Mouse (Mus musculus): ENCODE data around the gene Coro1b. TPM values are rescaled to one million over a fixed set of nuclear protein-coding genes. Genes with fewer than 3 reads are reported as not detected.

The Coro1b gene
- total and polyA plus RNA-seq, 3 experiments = 179 to 265 (median 194) TPM

Other genes starting within 250 kb of the Coro1b start
Only the 20 nearest of the 34 such genes appear.
- gene Gstp1, start 110.6 kb upstream of the Coro1b start, total RNA-seq (2012; rRNA removed) = 529 and 544 TPM in 2 replicates
- gene Gstp1, start 110.6 kb upstream of the Coro1b start, total RNA-seq (2014; rRNA removed) = 333 and 343 TPM in 2 replicates
- 468 and 696 TPM in 2 replicates for gene Gstp1, start 110.6 kb upstream of the Coro1b start, polyA plus RNA-seq (2012; ENCODE audit: insufficient read length, low read depth)
- gene Gstp2, start 102.6 kb upstream of the Coro1b start, total RNA-seq (2012; rRNA removed) = 6.0 and 21.1 TPM in 2 replicates
- not detected in 2 replicates for gene Gstp2, start 102.6 kb upstream of the Coro1b start, total RNA-seq (2014; rRNA removed)
- gene Gstp2, start 102.6 kb upstream of the Coro1b start, polyA plus RNA-seq (2012; ENCODE audit: insufficient read length, low read depth) = 1.4 and 2.4 TPM in 2 replicates
- gene Gstp3, start 89.0 kb upstream of the Coro1b start, total RNA-seq (2012; rRNA removed) = 0.46 and 1.4 TPM in 2 replicates
- not detected in 2 replicates for gene Gstp3, start 89.0 kb upstream of the Coro1b start, total RNA-seq (2014; rRNA removed)
- not detected in 2 replicates for gene Gstp3, start 89.0 kb upstream of the Coro1b start, polyA plus RNA-seq (2012; ENCODE audit: insufficient read length, low read depth)
- not detected in 2 replicates for gene Cabp2, start 67.0 kb upstream of the Coro1b start, total RNA-seq (2012; rRNA removed)
- not detected in 2 replicates for gene Cabp2, start 67.0 kb upstream of the Coro1b start, total RNA-seq (2014; rRNA removed)
- gene Cabp2, start 67.0 kb upstream of the Coro1b start, polyA plus RNA-seq (2012; ENCODE audit: insufficient read length, low read depth) = not detected in 2 replicates
- 69.5 and 90.3 TPM in 2 replicates for gene Cdk2ap2, start 51.4 kb upstream of the Coro1b start, total RNA-seq (2012; rRNA removed)
- 57.0 and 63.4 TPM in 2 replicates for gene Cdk2ap2, start 51.4 kb upstream of the Coro1b start, total RNA-seq (2014; rRNA removed)
- 55.6 and 67.1 TPM in 2 replicates for gene Cdk2ap2, start 51.4 kb upstream of the Coro1b start, polyA plus RNA-seq (2012; ENCODE audit: insufficient read length, low read depth)
- gene Pitpnm1, start 48.6 kb upstream of the Coro1b start, total RNA-seq (2012; rRNA removed) = 43.8 and 46.1 TPM in 2 replicates
- 14.8 and 15.9 TPM in 2 replicates for gene Pitpnm1, start 48.6 kb upstream of the Coro1b start, total RNA-seq (2014; rRNA removed)
- 33.3 and 34.7 TPM in 2 replicates for gene Pitpnm1, start 48.6 kb upstream of the Coro1b start, polyA plus RNA-seq (2012; ENCODE audit: insufficient read length, low read depth)
- 37.5 and 39.7 TPM in 2 replicates for gene Aip, start 22.8 kb upstream of the Coro1b start, total RNA-seq (2012; rRNA removed)
- 10.8 and 11.7 TPM in 2 replicates for gene Aip, start 22.8 kb upstream of the Coro1b start, total RNA-seq (2014; rRNA removed)
- 64.8 and 87.9 TPM in 2 replicates for gene Aip, start 22.8 kb upstream of the Coro1b start, polyA plus RNA-seq (2012; ENCODE audit: insufficient read length, low read depth)
- gene Gpr152, start 8.8 kb upstream of the Coro1b start, total RNA-seq (2012; rRNA removed) = 0.17 and 0.25 TPM in 2 replicates
- 0.05 TPM in 1 of 2 replicates, not detected in the other for gene Gpr152, start 8.8 kb upstream of the Coro1b start, total RNA-seq (2014; rRNA removed)
- gene Gpr152, start 8.8 kb upstream of the Coro1b start, polyA plus RNA-seq (2012; ENCODE audit: insufficient read length, low read depth) = 0.71 and 0.82 TPM in 2 replicates
- gene Cabp4, start 4.6 kb upstream of the Coro1b start, total RNA-seq (2012; rRNA removed) = 2.8 and 3.3 TPM in 2 replicates
- 6.4 and 6.9 TPM in 2 replicates for gene Cabp4, start 4.6 kb upstream of the Coro1b start, total RNA-seq (2014; rRNA removed)
- gene Cabp4, start 4.6 kb upstream of the Coro1b start, polyA plus RNA-seq (2012; ENCODE audit: insufficient read length, low read depth) = 11.8 and 14.7 TPM in 2 replicates
- gene Ptprcap, start 5.0 kb downstream of the Coro1b start, total RNA-seq (2012; rRNA removed) = 438 and 452 TPM in 2 replicates
- gene Ptprcap, start 5.0 kb downstream of the Coro1b start, total RNA-seq (2014; rRNA removed) = 380 and 447 TPM in 2 replicates
- gene Ptprcap, start 5.0 kb downstream of the Coro1b start, polyA plus RNA-seq (2012; ENCODE audit: insufficient read length, low read depth) = 296 and 343 TPM in 2 replicates
- gene Rps6kb2, start 14.7 kb downstream of the Coro1b start, total RNA-seq (2012; rRNA removed) = 20.7 and 25.3 TPM in 2 replicates
- gene Rps6kb2, start 14.7 kb downstream of the Coro1b start, total RNA-seq (2014; rRNA removed) = 9.7 and 12.0 TPM in 2 replicates
- gene Rps6kb2, start 14.7 kb downstream of the Coro1b start, polyA plus RNA-seq (2012; ENCODE audit: insufficient read length, low read depth) = 26.6 and 27.2 TPM in 2 replicates
- gene Carns1, start 26.9 kb downstream of the Coro1b start, total RNA-seq (2012; rRNA removed) = 3.4 and 4.0 TPM in 2 replicates
- 1.7 and 1.8 TPM in 2 replicates for gene Carns1, start 26.9 kb downstream of the Coro1b start, total RNA-seq (2014; rRNA removed)
- 3.8 and 4.4 TPM in 2 replicates for gene Carns1, start 26.9 kb downstream of the Coro1b start, polyA plus RNA-seq (2012; ENCODE audit: insufficient read length, low read depth)
- gene Tbc1d10c, start 42.7 kb downstream of the Coro1b start, total RNA-seq (2012; rRNA removed) = 46.3 and 57.8 TPM in 2 replicates
- gene Tbc1d10c, start 42.7 kb downstream of the Coro1b start, total RNA-seq (2014; rRNA removed) = 43.5 and 51.5 TPM in 2 replicates
- gene Tbc1d10c, start 42.7 kb downstream of the Coro1b start, polyA plus RNA-seq (2012; ENCODE audit: insufficient read length, low read depth) = 57.4 and 58.5 TPM in 2 replicates
- gene Ppp1ca, start 43.4 kb downstream of the Coro1b start, total RNA-seq (2012; rRNA removed) = 502 and 585 TPM in 2 replicates
- 635 and 651 TPM in 2 replicates for gene Ppp1ca, start 43.4 kb downstream of the Coro1b start, total RNA-seq (2014; rRNA removed)
- gene Ppp1ca, start 43.4 kb downstream of the Coro1b start, polyA plus RNA-seq (2012; ENCODE audit: insufficient read length, low read depth) = 383 and 389 TPM in 2 replicates
- 20.5 and 22.4 TPM in 2 replicates for gene Rad9a, start 53.0 kb downstream of the Coro1b start, total RNA-seq (2012; rRNA removed)
- gene Rad9a, start 53.0 kb downstream of the Coro1b start, total RNA-seq (2014; rRNA removed) = 11.5 and 14.3 TPM in 2 replicates
- 20.0 and 21.7 TPM in 2 replicates for gene Rad9a, start 53.0 kb downstream of the Coro1b start, polyA plus RNA-seq (2012; ENCODE audit: insufficient read length, low read depth)
- gene Clcf1, start 65.6 kb downstream of the Coro1b start, total RNA-seq (2012; rRNA removed) = 0.29 and 1.0 TPM in 2 replicates
- 0.28 TPM in 1 of 2 replicates, not detected in the other for gene Clcf1, start 65.6 kb downstream of the Coro1b start, total RNA-seq (2014; rRNA removed)
- 0.09 TPM in 1 of 2 replicates, not detected in the other for gene Clcf1, start 65.6 kb downstream of the Coro1b start, polyA plus RNA-seq (2012; ENCODE audit: insufficient read length, low read depth)
- gene AC109138.7, start 65.7 kb downstream of the Coro1b start, total RNA-seq (2012; rRNA removed) = not detected in 2 replicates
- gene AC109138.7, start 65.7 kb downstream of the Coro1b start, total RNA-seq (2014; rRNA removed) = not detected in 2 replicates
- not detected in 2 replicates for gene AC109138.7, start 65.7 kb downstream of the Coro1b start, polyA plus RNA-seq (2012; ENCODE audit: insufficient read length, low read depth)
- 35.0 and 53.4 TPM in 2 replicates for gene Pold4, start 83.3 kb downstream of the Coro1b start, total RNA-seq (2012; rRNA removed)
- 61.5 and 76.4 TPM in 2 replicates for gene Pold4, start 83.3 kb downstream of the Coro1b start, total RNA-seq (2014; rRNA removed)
- 35.1 and 36.8 TPM in 2 replicates for gene Pold4, start 83.3 kb downstream of the Coro1b start, polyA plus RNA-seq (2012; ENCODE audit: insufficient read length, low read depth)
- gene Ssh3, start 120.6 kb downstream of the Coro1b start, total RNA-seq (2012; rRNA removed) = 30.0 and 33.4 TPM in 2 replicates
- 5.6 and 6.9 TPM in 2 replicates for gene Ssh3, start 120.6 kb downstream of the Coro1b start, total RNA-seq (2014; rRNA removed)
- gene Ssh3, start 120.6 kb downstream of the Coro1b start, polyA plus RNA-seq (2012; ENCODE audit: insufficient read length, low read depth) = 12.3 and 13.2 TPM in 2 replicates
- 53.6 and 55.1 TPM in 2 replicates for gene Ankrd13d, start 134.5 kb downstream of the Coro1b start, total RNA-seq (2012; rRNA removed)
- 3.8 and 5.6 TPM in 2 replicates for gene Ankrd13d, start 134.5 kb downstream of the Coro1b start, total RNA-seq (2014; rRNA removed)
- gene Ankrd13d, start 134.5 kb downstream of the Coro1b start, polyA plus RNA-seq (2012; ENCODE audit: insufficient read length, low read depth) = 13.2 and 17.3 TPM in 2 replicates